Mouse (Mus musculus) embryo, embryonic 9.5 days (tissue): ENCODE data around the gene Gm29644.
"Not testable (repeated sequence)": the region's sequence is repeated elsewhere in the genome, so short reads cannot be mapped to it uniquely, and the experiment has no call there.

Experiments used
- DNase-seq: peaks from one replicate; pipeline ENCODE4 v3.0.0-alpha.2; 2017; ENCODE audit errors: extremely low spot score

Gm29644 gene

GRCm38 (mm10) chrY:70303187-70303586 lies at the start of gene Gm29644, which contains the start of gene Gm29423:
Gm29644 (minus strand) TSS chrY:70303343.
Gm29423 (minus strand) TSS chrY:70303287.
- DNase-seq: not testable (repeated sequence)

GRCm38 (mm10) chrY:70273542-70273941 lies 29.6 kb downstream of the Gm29644 start, which contains the start of gene Gm21118:
Gm21118 (minus strand) TSS chrY:70273642.
- not testable (repeated sequence) for DNase-seq
